Mouse (Mus musculus) embryonic facial prominence, embryonic 14.5 days (tissue): ENCODE measurements around the gene Cul7. TPM values are rescaled to one million over a fixed set of nuclear protein-coding genes. Genes with fewer than 3 reads are reported as not detected.

Experiments used
- ATAC-seq: fragments of 200-750 bp; cut with Nextera tagmentation; 2 replicates; pipeline ENCODE4 v1.8.0; 2017; ENCODE audit warnings: low read depth, moderate number of reproducible peaks, moderate TSS enrichment
- DNase-seq: peaks from one replicate; pipeline ENCODE4 v3.0.0-alpha.2; 2015; ENCODE audit warnings: low spot score
- H3K27ac ChIP-seq: fragments of 300-500 bp; sonication (generic); replicated peaks from 2 replicates; pipeline ENCODE4 v1.5.1; 2014; ENCODE audit warnings: low read depth, mild to moderate bottlenecking, low read length, moderate library complexity
- H3K27me3 ChIP-seq: fragments of 300-500 bp; sonication (generic); replicated peaks from 2 replicates; pipeline ENCODE4 v1.6.1; 2014; ENCODE audit warnings: low read length; ENCODE audit not compliant: control insufficient read depth, insufficient read depth
- H3K36me3 ChIP-seq: fragments of 300-500 bp; sonication (generic); 2 replicates; pipeline ENCODE4 v1.6.1; 2014; ENCODE audit warnings: low read length, mixed read lengths; ENCODE audit not compliant: control insufficient read depth, insufficient read depth
- H3K4me1 ChIP-seq: fragments of 300-500 bp; sonication (generic); 2 replicates; pipeline ENCODE4 v1.6.1; 2014; ENCODE audit warnings: antibody characterized with exemption, low read length; ENCODE audit not compliant: control insufficient read depth, insufficient read depth
- H3K4me2 ChIP-seq: fragments of 300-500 bp; sonication (generic); 2 replicates; pipeline ENCODE4 v1.6.1; 2014; ENCODE audit warnings: low read depth, mild to moderate bottlenecking, low read length, moderate library complexity, mixed read lengths
- H3K4me3 ChIP-seq: fragments of 300-500 bp; sonication (generic); 2 replicates; pipeline ENCODE4 v1.5.1; 2014; ENCODE audit warnings: low read depth, mild to moderate bottlenecking, low read length
- H3K9ac ChIP-seq: fragments of 300-500 bp; sonication (generic); 2 replicates; pipeline ENCODE4 v1.6.1; 2014; ENCODE audit warnings: low read depth, mild to moderate bottlenecking, low read length, moderate library complexity, mixed read lengths
- H3K9me3 ChIP-seq: fragments of 300-500 bp; sonication (generic); 2 replicates; pipeline ENCODE4 v1.6.1; 2016; ENCODE audit warnings: low read length; ENCODE audit not compliant: control insufficient read depth
- WGBS: fragments of 180-500 bp; shearing (Covaris S2); extraction: QIAGEN DNeasy Blood & Tissue Kit; methylation state at CpG from one replicate; pipeline ENCODE4 v1.1.7; 2014; 5-methylcytosine and 5-hydroxymethylcytosine counted together
- polyA plus RNA-seq: library from polyadenylated mRNA; unstranded; fragments of >200 nt; fragmentation: Nextera tagmentation; extraction: Ambion mirVana; gene quantifications from 2 replicates; pipeline ENCODE4 v1.2.1, GENCODE M21; 2014

Gene Cul7
- polyA plus RNA-seq, 1 experiment from 2014 or later: 48.5 TPM

DNA sequence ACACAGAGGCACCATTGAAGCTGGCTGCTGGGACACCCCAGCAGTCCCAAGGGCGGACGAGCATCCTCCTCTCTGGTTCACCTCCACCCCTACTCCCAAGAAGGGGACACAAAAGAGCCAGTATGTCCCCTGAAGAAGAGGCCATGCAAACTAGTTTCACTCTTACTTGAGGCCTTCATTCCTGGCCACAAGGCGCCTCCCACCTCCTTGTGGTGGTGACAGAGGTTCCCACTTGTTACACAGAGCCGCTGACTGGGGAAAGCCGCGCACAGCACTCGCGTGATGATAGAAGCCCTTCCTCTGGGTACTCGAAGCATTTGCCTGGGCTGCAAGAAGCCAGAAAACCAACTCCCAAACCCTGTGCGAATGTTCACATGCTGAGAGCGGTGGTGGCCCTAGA lies 27.9 kb upstream of the Cul7 start:
- Histone ChIP-seq H3K36me3 (no peaks in the 10 kb centered on the region), H3K4me2 (peak overlapping the region; percentile 2; the same call in 1 of the 2 replicates), H3K27me3 (no peaks in the 10 kb centered on the region), H3K27ac (peak overlapping the region; percentile 72), H3K4me1 (peaks cover 97% of the 10 kb centered on the region), H3K9me3 (no peaks in the 10 kb centered on the region), H3K9ac (0 out of 2 replicates have a peak overlapping the region, but pooled peaks have one; percentile 40), H3K4me3 (no peak overlapping the region; the same call in 1 of the 2 replicates)
- WGBS: 70% methylated on average over 11 of the region's 11 CpGs
- DNase-seq: peak; percentile 42
- no peak for ATAC-seq

DNA sequence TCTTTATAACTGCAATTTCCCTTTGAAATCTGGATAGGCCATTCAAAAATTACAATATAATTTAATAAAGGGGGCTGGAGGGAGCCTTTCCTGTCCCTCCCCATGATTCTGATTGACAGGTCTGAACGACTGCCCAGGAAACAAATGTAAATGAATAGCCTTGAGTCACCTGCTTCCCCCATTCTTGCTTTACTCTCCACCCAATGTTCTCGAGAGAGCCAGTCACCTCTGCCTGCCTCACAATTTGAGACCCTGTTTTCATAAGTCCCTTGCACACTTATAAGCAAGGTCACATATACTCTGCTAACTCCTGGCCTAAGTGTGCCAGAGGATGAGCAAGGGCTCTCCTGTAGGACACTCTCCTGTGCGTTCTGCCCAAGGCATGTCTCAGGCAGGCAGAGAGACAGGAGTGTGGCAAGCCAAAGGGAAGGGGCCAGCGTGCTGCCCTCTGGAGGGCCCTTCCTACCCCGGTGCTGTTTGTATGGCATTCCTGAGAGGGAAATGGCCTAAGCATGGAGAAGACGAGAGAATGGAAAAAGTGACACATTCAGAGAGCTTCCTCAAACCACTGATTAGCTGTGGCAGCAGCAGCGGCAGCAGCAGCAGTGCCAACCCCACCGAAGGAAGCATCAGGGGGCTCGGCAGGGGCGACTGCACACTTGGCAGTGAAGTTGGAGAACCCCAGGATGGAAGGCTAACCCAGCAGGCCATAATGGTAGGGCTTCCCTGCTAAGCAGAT lies 26.1 kb upstream of the Cul7 start:
- DNase-seq (peak; percentile 77), ATAC-seq (peak; percentile 17; the same call in 1 of the 2 replicates)
- Histone ChIP-seq H3K27me3 (no peaks in the 10 kb centered on the region), H3K4me3 (peak overlapping the region; percentile 19), H3K36me3 (no peaks in the 10 kb centered on the region), H3K27ac (peak overlapping the region; percentile 72), H3K9ac (peak overlapping the region; percentile 55), H3K4me1 (peaks cover 88% of the 10 kb centered on the region), H3K4me2 (peak overlapping the region; percentile 77), H3K9me3 (no peaks in the 10 kb centered on the region)
- 11% methylated on average over 10 of the region's 10 CpGs for WGBS

GRCm38 (mm10) chr17:46624598-46624997 lies 25.5 kb upstream of the Cul7 start:
- H3K9ac ChIP-seq: peak overlapping the region; percentile 55
- H3K27me3 ChIP-seq: no peaks in the 10 kb centered on the region
- H3K4me1 ChIP-seq: peaks cover 83% of the 10 kb centered on the region
- no peaks in the 10 kb centered on the region for H3K36me3 ChIP-seq
- DNase-seq (no peak), ATAC-seq (no peak)
- H3K9me3 ChIP-seq: no peaks in the 10 kb centered on the region
- whole genome bisulfite sequencing: 52% methylated on average over 12 of the region's 12 CpGs
- peak overlapping the region; percentile 77 for H3K4me2 ChIP-seq
- H3K27ac ChIP-seq: peak overlapping the region; percentile 72
- H3K4me3 ChIP-seq: peak overlapping the region; percentile 19

GRCm38 (mm10) chr17:46627409-46627808 lies 22.7 kb upstream of the Cul7 start:
- 34% methylated on average over 6 of the region's 6 CpGs for WGBS
- Histone ChIP-seq H3K27me3 (no peaks in the 10 kb centered on the region), H3K4me2 (peak overlapping the region; percentile 77), H3K4me1 (peaks cover 67% of the 10 kb centered on the region), H3K9ac (peak overlapping the region; percentile 98), H3K36me3 (no peaks in the 10 kb centered on the region), H3K9me3 (no peaks in the 10 kb centered on the region), H3K4me3 (peak overlapping the region; percentile 99), H3K27ac (peak overlapping the region; percentile 96; the same call in 1 of the 2 replicates)
- DNase-seq (no peak), ATAC-seq (no peak)

DNA sequence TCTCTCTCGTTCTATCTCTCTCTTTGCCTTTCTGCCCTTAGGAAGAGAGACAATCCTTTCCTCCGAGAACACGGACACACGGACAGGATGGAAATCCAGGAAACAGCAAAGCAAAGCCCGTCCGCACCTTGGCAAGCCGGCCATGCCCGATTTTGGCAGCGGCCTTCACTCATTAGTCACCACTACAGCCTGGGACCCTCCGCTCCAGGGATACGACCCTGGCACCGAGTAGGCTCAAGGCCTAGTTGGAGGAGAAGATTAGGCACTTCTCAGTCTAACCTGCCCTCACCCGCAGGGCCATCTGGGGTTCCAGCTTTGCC lies 21.7 kb upstream of the Cul7 start:
- Histone ChIP-seq H3K27me3 (no peaks in the 10 kb centered on the region), H3K27ac (peak overlapping the region; percentile 96), H3K9me3 (no peaks in the 10 kb centered on the region), H3K4me2 (peak overlapping the region; percentile 77), H3K9ac (peak overlapping the region; percentile 98), H3K4me3 (peak overlapping the region; percentile 99), H3K36me3 (peaks cover 4% of the 10 kb centered on the region; the same call in 1 of the 2 replicates), H3K4me1 (peaks cover 59% of the 10 kb centered on the region)
- DNase-seq: no peak
- no peak for ATAC-seq
- WGBS: 2% methylated on average over 12 of the region's 13 CpGs

- peak within 1 kb of the TSS; percentile 99 for H3K4me3 ChIP-seq
- H3K36me3 ChIP-seq: peaks cover 10% of the 10 kb centered on the region; the same call in 1 of the 2 replicates
- no peaks in the 10 kb centered on the region for H3K27me3 ChIP-seq
- peak within 1 kb of the TSS; percentile 98 for H3K9ac ChIP-seq
- DNase-seq (peak; percentile 94), ATAC-seq (peak; percentile 77)
- WGBS: under 1% methylated on average over 50 of the region's 90 CpGs
- peak within 1 kb of the TSS; percentile 96 for H3K27ac ChIP-seq
- peaks cover 52% of the 10 kb centered on the region for H3K4me1 ChIP-seq
- H3K9me3 ChIP-seq: no peaks in the 10 kb centered on the region
- peak within 1 kb of the TSS; percentile 77 for H3K4me2 ChIP-seq
Observed at GRCm38 (mm10) chr17:46628791-46629684, 21.1 kb upstream of the Cul7 start, which contains the start of gene Ptk7. Gene Ptk7, minus strand, starts transcription at chr17:46629504.

DNA sequence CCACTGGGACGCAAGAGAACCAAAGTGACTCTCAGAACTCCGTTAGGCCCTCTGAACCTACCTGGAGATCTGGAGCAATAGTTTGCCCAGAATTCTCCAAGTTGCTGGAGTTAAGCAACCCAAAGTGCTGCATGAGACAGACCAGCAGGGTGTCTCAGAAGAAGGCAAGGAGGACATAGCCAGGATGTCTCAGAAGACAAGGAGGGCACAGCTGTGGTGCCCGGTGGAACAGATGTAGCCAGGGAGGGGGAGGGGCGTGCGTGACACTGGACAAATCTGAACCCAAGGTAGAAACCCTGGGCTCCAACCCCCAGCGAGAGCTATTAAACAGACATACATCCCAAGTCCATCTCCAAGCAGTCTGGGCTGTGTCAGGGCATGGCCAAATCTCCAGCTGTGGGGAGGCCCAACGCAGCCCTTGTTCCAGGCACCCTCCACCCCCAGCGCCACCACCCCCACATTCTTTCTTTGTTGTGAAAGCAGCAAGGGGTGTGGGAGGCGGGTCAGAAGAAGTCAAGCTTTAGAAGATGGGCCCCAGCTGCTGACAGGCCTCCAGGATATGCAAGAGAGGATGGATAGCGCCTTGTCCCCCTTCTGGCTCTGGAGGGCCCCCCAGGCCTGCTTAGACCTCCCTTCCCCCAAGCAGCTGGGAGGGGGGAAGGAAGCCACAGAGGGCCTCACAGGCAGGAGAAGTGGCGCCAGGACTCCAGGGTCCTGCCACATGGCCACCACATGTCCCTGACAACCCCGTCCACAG lies 20.3 kb upstream of the Cul7 start:
- WGBS: 9% methylated on average over 11 of the region's 12 CpGs
- Histone ChIP-seq H3K4me1 (peaks cover 44% of the 10 kb centered on the region), H3K4me3 (peak overlapping the region; percentile 99), H3K9ac (peak overlapping the region; percentile 98), H3K4me2 (peak overlapping the region; percentile 77), H3K36me3 (peaks cover 13% of the 10 kb centered on the region; the same call in 1 of the 2 replicates), H3K9me3 (no peaks in the 10 kb centered on the region), H3K27ac (peak overlapping the region; percentile 96), H3K27me3 (no peaks in the 10 kb centered on the region)
- peak; percentile 92 for DNase-seq
- peak; percentile 69 for ATAC-seq
